Mouse (Mus musculus): ENCODE measurements around the gene Poldip3. TPM values are rescaled to one million over a fixed set of nuclear protein-coding genes. Genes with fewer than 3 reads are reported as not detected.

Gene Poldip3
- total RNA-seq, 1 experiment from 2014 or later, result 124 TPM

- no peak for DNase-seq
Measured at GRCm38 (mm10) chr15:83165526-83166315, 16.5 kb upstream of the Poldip3 start.

- peak; percentile 25 for DNase-seq
Measured at GRCm38 (mm10) chr15:83164971-83165471, 15.8 kb upstream of the Poldip3 start.

GRCm38 (mm10) chr15:83162818-83163485 is 13.8 kb upstream of the Poldip3 start:
- DNase-seq, result no peak

GRCm38 (mm10) chr15:83162001-83162400 is 12.8 kb upstream of the Poldip3 start:
- DNase-seq, result no peak

GRCm38 (mm10) chr15:83161062-83161748 is 12.0 kb upstream of the Poldip3 start:
- DNase-seq, result no peak

GRCm38 (mm10) chr15:83160561-83160960 is 11.4 kb upstream of the Poldip3 start:
- no peak for DNase-seq

GRCm38 (mm10) chr15:83159823-83160222 is 10.6 kb upstream of the Poldip3 start:
- no peak for DNase-seq

- peak; percentile 35 for DNase-seq
Measured at GRCm38 (mm10) chr15:83158587-83159160, 9.5 kb upstream of the Poldip3 start.

GRCm38 (mm10) chr15:83157667-83158064 is 8.5 kb upstream of the Poldip3 start:
- DNase-seq, result no peak

- peak; percentile 69 for DNase-seq
Measured at GRCm38 (mm10) chr15:83156929-83157666, 7.9 kb upstream of the Poldip3 start.

GRCm38 (mm10) chr15:83155672-83156419 is 6.7 kb upstream of the Poldip3 start:
- peak; percentile 24 for DNase-seq

- DNase-seq, result no peak
Measured at GRCm38 (mm10) chr15:83154309-83154708, 5.1 kb upstream of the Poldip3 start.

- no peak for DNase-seq
Measured at GRCm38 (mm10) chr15:83150694-83151093, 1.5 kb upstream of the Poldip3 start.

GRCm38 (mm10) chr15:83150073-83150442 is 874 bp upstream of the Poldip3 start:
- no peak for DNase-seq

- peak; percentile 73 for DNase-seq
Measured at GRCm38 (mm10) chr15:83148801-83149195, 386 bp downstream of the Poldip3 start.

- DNase-seq, result no peak
Measured at GRCm38 (mm10) chr15:83148395-83148794, 789 bp downstream of the Poldip3 start.

- DNase-seq, result no peak
Measured at GRCm38 (mm10) chr15:83145541-83145940, 3.6 kb downstream of the Poldip3 start.

- no peak for DNase-seq
Measured at GRCm38 (mm10) chr15:83142861-83143260, 6.3 kb downstream of the Poldip3 start.

GRCm38 (mm10) chr15:83135654-83136053 is 13.5 kb downstream of the Poldip3 start:
- no peak for DNase-seq

GRCm38 (mm10) chr15:83134671-83135070 is 14.5 kb downstream of the Poldip3 start:
- no peak for DNase-seq
